Mouse (Mus musculus) forebrain, postnatal 0 days (tissue): ENCODE results near the gene Vash2. TPM values are rescaled to one million over a fixed set of nuclear protein-coding genes. Genes with fewer than 3 reads are reported as not detected.

Experiments
- ATAC-seq: fragments of 200-750 bp; cut with Nextera tagmentation; 2 replicates; pipeline ENCODE4 v1.8.0; 2017; ENCODE audit warnings: mild to moderate bottlenecking, moderate library complexity
- DNase-seq: peaks from one replicate; pipeline ENCODE4 v3.0.0-alpha.2; 2015
- H3K27ac ChIP-seq: fragments of 300-500 bp; sonication (generic); 2 replicates; pipeline ENCODE4 v1.5.1; 2014; ENCODE audit warnings: low read depth, mild to moderate bottlenecking, antibody characterized with exemption, low read length, moderate library complexity, mixed read lengths
- H3K27me3 ChIP-seq: fragments of 300-500 bp; sonication (generic); 2 replicates; pipeline ENCODE4 v1.6.1; 2014; ENCODE audit warnings: mild to moderate bottlenecking, low read length, mixed read lengths; ENCODE audit not compliant: insufficient read depth
- H3K36me3 ChIP-seq: fragments of 300-500 bp; sonication (generic); 2 replicates; pipeline ENCODE4 v1.6.1; 2014; ENCODE audit warnings: mild to moderate bottlenecking, moderate library complexity; ENCODE audit not compliant: insufficient read depth
- H3K4me1 ChIP-seq: fragments of 300-500 bp; sonication (generic); 2 replicates; pipeline ENCODE4 v1.6.1; 2014; ENCODE audit warnings: antibody characterized with exemption; ENCODE audit not compliant: insufficient read depth
- H3K4me2 ChIP-seq: fragments of 300-500 bp; sonication (generic); 2 replicates; pipeline ENCODE4 v1.6.1; 2014; ENCODE audit warnings: low read depth, mild to moderate bottlenecking, moderate library complexity
- H3K4me3 ChIP-seq: fragments of 300-500 bp; sonication (generic); 2 replicates; pipeline ENCODE4 v1.5.1; 2014; ENCODE audit warnings: low read depth, low read length, mixed read lengths
- H3K9ac ChIP-seq: fragments of 300-500 bp; sonication (generic); 2 replicates; pipeline ENCODE4 v1.6.1; 2014; ENCODE audit warnings: mild to moderate bottlenecking
- H3K9me3 ChIP-seq: fragments of 300-500 bp; sonication (generic); 2 replicates; pipeline ENCODE4 v1.6.1; 2016; ENCODE audit warnings: low read length
- CTCF ChIP-seq: sonication (generic); IDR thresholded peaks from 2 replicates; pipeline ENCODE4 v1.5.1; 2016; ENCODE audit warnings: antibody characterized with exemption, control low read depth, low read depth
- WGBS: fragments of 180-500 bp; shearing (Covaris S2); extraction: QIAGEN DNeasy Blood & Tissue Kit; methylation state at CpG from one replicate; pipeline ENCODE4 v1.1.7; 2014; 5-methylcytosine and 5-hydroxymethylcytosine counted together
- polyA plus RNA-seq: library from polyadenylated mRNA; unstranded; fragments of >200 nt; fragmentation: Nextera tagmentation; extraction: Ambion mirVana; gene quantifications from 2 replicates; pipeline ENCODE4 v1.2.1, GENCODE M21; 2015
- total RNA-seq: library from RNA; depleted of rRNA; stranded (reverse); fragments of >200 nt; gene quantifications from 2 replicates; pipeline ENCODE4 v1.2.3, GENCODE M21; 2014

Gene Vash2
- total and polyA plus RNA-seq, 2 experiments from 2014 or later = 46.4 to 60.9 TPM

DNA sequence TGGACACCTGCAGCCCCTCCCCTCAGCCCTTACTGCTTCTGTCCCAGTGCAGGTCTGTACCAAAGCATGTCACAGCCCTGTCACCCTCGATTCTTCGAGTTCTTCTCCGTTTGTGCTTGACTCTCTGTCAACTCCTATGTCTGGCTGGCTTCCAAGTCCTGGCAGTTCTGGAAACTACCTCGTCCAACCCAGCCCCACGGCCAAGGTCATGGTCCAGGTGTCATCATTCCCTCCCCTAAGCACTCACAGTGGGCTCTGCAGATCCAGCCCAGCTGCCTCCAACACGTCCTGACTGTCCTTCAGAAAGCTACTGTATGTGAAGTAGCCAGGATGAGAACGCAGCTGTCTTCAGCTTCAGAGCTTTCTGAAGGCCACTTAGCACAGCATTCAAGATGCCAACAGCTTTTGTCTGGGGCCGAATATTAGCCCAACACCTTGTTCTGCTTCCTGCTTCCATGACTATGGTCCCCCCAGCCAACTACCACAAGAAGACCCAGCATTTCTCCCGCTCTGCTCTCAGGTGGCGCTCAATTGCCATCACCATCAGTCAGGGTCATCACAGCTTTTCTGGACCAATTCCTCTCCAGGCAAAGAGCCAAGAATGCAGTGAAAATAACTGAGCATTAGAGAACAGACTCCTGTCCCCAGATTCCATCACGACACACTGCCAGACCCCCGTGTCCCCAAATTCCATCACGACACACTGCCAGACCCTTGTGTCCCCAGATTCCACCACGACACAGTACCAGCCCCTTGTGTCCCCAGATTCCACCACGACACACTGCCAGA is 13.9 kb downstream of the Vash2 start:
- TF ChIP-seq CTCF = no peak
- Histone ChIP-seq H3K27me3 (no peaks in the 10 kb centered on the region), H3K4me3 (no peak overlapping the region), H3K27ac (no peak overlapping the region), H3K9me3 (no peaks in the 10 kb centered on the region), H3K4me2 (no peak overlapping the region), H3K9ac (no peak overlapping the region), H3K36me3 (peaks cover 74% of the 10 kb centered on the region), H3K4me1 (no peaks in the 10 kb centered on the region)
- ATAC-seq = no peak
- DNase-seq = no peak
- WGBS = 80% methylated on average over 15 of the region's 15 CpGs

DNA sequence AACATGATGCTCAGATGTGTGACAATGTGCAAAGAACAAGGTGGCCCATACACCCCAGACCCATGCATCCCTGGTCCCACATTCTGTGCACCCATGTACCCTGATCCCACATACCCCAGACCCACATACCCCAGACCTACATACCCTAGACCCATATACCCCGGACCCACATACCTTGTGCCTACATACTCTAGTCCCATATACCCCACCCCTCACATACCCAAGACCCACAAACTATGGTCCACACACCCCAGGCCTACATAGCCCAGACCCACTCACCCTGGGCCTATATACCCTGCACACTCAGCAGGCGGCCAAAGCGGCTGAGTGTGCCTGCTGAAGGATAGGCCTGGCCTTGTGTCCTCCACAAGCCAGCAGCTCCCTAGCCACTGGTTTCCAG is 16.3 kb downstream of the Vash2 start:
- Histone ChIP-seq H3K4me1 (no peaks in the 10 kb centered on the region), H3K27me3 (no peaks in the 10 kb centered on the region), H3K4me3 (no peak overlapping the region), H3K27ac (no peak overlapping the region), H3K9me3 (no peaks in the 10 kb centered on the region), H3K4me2 (no peak overlapping the region), H3K36me3 (peaks cover 80% of the 10 kb centered on the region), H3K9ac (no peak overlapping the region)
- ATAC-seq (no peak), DNase-seq (no peak)
- no peak for TF ChIP-seq CTCF
- WGBS = 90% methylated on average over 3 of the region's 3 CpGs

DNA sequence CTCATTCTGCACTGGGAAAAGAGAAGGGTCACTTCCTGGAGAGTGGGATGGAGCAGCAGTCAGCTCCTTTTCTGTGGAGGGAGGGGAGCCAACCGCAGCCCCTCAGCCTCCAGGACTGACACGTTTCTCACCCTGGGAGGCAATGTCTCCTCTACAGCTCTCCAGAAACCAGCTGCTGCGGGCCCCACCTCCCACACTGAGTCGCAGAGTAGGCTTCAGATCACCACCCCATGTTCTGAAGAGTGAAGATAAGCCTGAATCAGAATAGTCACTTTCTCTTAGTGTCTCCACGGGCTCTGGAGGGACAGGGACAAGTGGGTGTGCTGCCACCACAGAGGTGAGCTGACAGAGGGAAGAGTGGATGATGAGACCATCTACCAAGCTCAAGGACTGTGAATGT is 20.3 kb downstream of the Vash2 start:
- Histone ChIP-seq H3K27me3 (no peaks in the 10 kb centered on the region), H3K4me2 (no peak overlapping the region), H3K27ac (no peak overlapping the region), H3K36me3 (peaks cover 88% of the 10 kb centered on the region), H3K9ac (no peak overlapping the region), H3K4me3 (no peak overlapping the region), H3K4me1 (no peaks in the 10 kb centered on the region), H3K9me3 (no peaks in the 10 kb centered on the region)
- DNase-seq = no peak
- no peak for ATAC-seq
- no peak for TF ChIP-seq CTCF
- 91% methylated on average over 5 of the region's 5 CpGs for WGBS

DNA sequence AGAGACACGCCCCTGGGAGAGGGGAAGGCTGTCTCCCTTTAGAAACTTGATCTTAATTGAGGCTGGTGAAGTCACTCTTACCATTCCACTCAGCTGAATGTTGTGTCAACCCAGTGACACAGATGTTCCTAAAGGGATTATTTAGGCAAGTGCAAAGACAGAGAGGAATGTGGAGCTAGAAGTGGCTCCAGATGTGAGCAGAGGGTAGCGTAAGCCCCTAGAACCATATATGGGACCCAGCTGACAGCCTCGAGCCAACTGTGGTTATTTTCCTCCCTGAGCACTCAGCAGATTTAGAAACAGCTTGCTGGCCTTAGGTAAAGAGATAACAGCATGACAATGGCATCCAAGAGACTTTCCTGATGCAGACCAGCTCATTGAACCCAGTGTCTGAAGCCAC is 26.1 kb downstream of the Vash2 start:
- Histone ChIP-seq H3K27me3 (no peaks in the 10 kb centered on the region), H3K4me3 (no peak overlapping the region), H3K36me3 (peaks cover 91% of the 10 kb centered on the region), H3K9ac (no peak overlapping the region), H3K27ac (no peak overlapping the region), H3K4me2 (no peak overlapping the region), H3K9me3 (no peaks in the 10 kb centered on the region), H3K4me1 (no peaks in the 10 kb centered on the region)
- DNase-seq (no peak), ATAC-seq (no peak)
- 83% methylated on average over 3 of the region's 3 CpGs for WGBS
- TF ChIP-seq CTCF = no peak

GRCm38 (mm10) chr1:190951014-190951413 is 28.1 kb downstream of the Vash2 start:
- TF ChIP-seq CTCF = no peak
- no peaks in the 10 kb centered on the region for H3K27me3 ChIP-seq
- WGBS = 80% methylated on average over 5 of the region's 5 CpGs
- H3K27ac ChIP-seq = no peak overlapping the region
- no peak overlapping the region for H3K4me3 ChIP-seq
- peaks cover 88% of the 10 kb centered on the region for H3K36me3 ChIP-seq
- no peak overlapping the region for H3K4me2 ChIP-seq
- no peak overlapping the region for H3K9ac ChIP-seq
- no peak for DNase-seq
- no peaks in the 10 kb centered on the region for H3K4me1 ChIP-seq
- ATAC-seq = no peak
- no peaks in the 10 kb centered on the region for H3K9me3 ChIP-seq

- Histone ChIP-seq H3K4me2 (no peak overlapping the region), H3K4me1 (no peaks in the 10 kb centered on the region), H3K4me3 (no peak overlapping the region), H3K36me3 (peaks cover 84% of the 10 kb centered on the region), H3K9me3 (no peaks in the 10 kb centered on the region), H3K27me3 (no peaks in the 10 kb centered on the region), H3K9ac (no peak overlapping the region), H3K27ac (no peak overlapping the region)
- ATAC-seq (no peak), DNase-seq (no peak)
- no peak for TF ChIP-seq CTCF
- 86% methylated on average over 17 of the region's 17 CpGs for WGBS
These were observed 30.2 kb downstream of the Vash2 start for GRCm38 (mm10) chr1:190948846-190949245.

DNA sequence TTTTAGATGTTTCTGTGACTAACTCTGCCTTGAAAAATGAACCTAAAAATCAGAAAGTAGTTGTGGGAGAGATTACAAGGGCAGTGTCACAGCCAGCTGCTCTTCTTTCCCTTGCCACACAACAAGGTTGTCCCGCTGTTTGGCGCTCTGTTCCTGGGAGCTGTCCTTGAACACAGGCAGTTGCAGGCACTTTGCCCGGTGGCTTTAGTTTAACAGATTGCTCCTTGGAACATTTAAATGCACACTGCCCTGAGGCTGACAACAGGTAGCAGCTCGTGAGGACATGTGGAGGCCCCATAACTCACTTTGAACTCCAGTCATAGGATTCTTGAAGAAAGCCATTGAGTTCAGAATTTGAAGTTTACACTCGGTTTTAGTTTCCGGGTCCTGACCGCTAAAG is 30.7 kb downstream of the Vash2 start:
- Histone ChIP-seq H3K27ac (no peak overlapping the region), H3K27me3 (no peaks in the 10 kb centered on the region), H3K9ac (no peak overlapping the region), H3K9me3 (no peaks in the 10 kb centered on the region), H3K36me3 (peaks cover 84% of the 10 kb centered on the region), H3K4me1 (no peaks in the 10 kb centered on the region), H3K4me3 (no peak overlapping the region), H3K4me2 (no peak overlapping the region)
- DNase-seq (no peak), ATAC-seq (no peak)
- TF ChIP-seq CTCF = no peak
- WGBS = 86% methylated on average over 7 of the region's 7 CpGs
